Mouse (Mus musculus): ENCODE data around the gene Pdss2. TPM values are rescaled to one million over a fixed set of nuclear protein-coding genes. Genes with fewer than 3 reads are reported as not detected.

Gene Pdss2
- 13.9 and 14.6 TPM in 2 replicates for polyA plus RNA-seq (2015; fragmentation: Nextera tagmentation; extraction: Ambion mirVana)

GRCm38 (mm10) chr10:43220910-43221625 lies at the start of gene Pdss2:
Pdss2 (plus strand) TSS chr10:43221486.
- Histone ChIP-seq H3K9me3 (replicated peaks; ENCODE audit: control insufficient read depth, low read length) (no peaks in the 10 kb centered on the region), H3K36me3 (ENCODE audit: control insufficient read depth, insufficient read depth) (no peaks in the 10 kb centered on the region), H3K27me3 (ENCODE audit: control insufficient read depth, insufficient read depth, low read length) (no peaks in the 10 kb centered on the region), H3K9ac (ENCODE audit: low read length) (peak within 1 kb of the TSS; percentile 97), H3K4me1 (ENCODE audit: control insufficient read depth, insufficient read depth, low read length) (peaks cover 8% of the 10 kb centered on the region), H3K27ac (ENCODE audit: low read length) (peak within 1 kb of the TSS; percentile 93), H3K4me3 (ENCODE audit: low read length) (peak within 1 kb of the TSS; percentile 95), H3K4me2 (ENCODE audit: low read depth, low read length) (peak within 1 kb of the TSS; percentile 97)
- under 1% methylated on average over 50 of the region's 50 CpGs for WGBS
- ATAC-seq (replicated peaks; ENCODE audit: extremely low read depth, insufficient read depth, low FRiP score), result peak; percentile 98

GRCm38 (mm10) chr10:43172066-43172465 lies 49.2 kb upstream of the Pdss2 start:
- ATAC-seq (replicated peaks; ENCODE audit: extremely low read depth, insufficient read depth, low FRiP score), result no peak
- H3K4me3 ChIP-seq (ENCODE audit: low read length), result peak overlapping the region; percentile 88
- H3K4me1 ChIP-seq (ENCODE audit: control insufficient read depth, insufficient read depth, low read length), result peaks cover 11% of the 10 kb centered on the region
- WGBS, result 19% methylated on average over 7 of the region's 7 CpGs
- H3K27ac ChIP-seq (ENCODE audit: low read length), result no peak overlapping the region
- H3K9me3 ChIP-seq (replicated peaks; ENCODE audit: control insufficient read depth, low read length), result no peaks in the 10 kb centered on the region
- H3K4me2 ChIP-seq (ENCODE audit: low read depth, low read length), result peak overlapping the region; percentile 81
- H3K27me3 ChIP-seq (ENCODE audit: control insufficient read depth, insufficient read depth, low read length), result peaks cover 7% of the 10 kb centered on the region
- no peaks in the 10 kb centered on the region for H3K36me3 ChIP-seq (ENCODE audit: control insufficient read depth, insufficient read depth)
- peak overlapping the region; percentile 81; the same call in 1 of the 2 replicates for H3K9ac ChIP-seq (ENCODE audit: low read length)

- H3K36me3 ChIP-seq (ENCODE audit: control insufficient read depth, insufficient read depth), result no peaks in the 10 kb centered on the region
- H3K27me3 ChIP-seq (ENCODE audit: control insufficient read depth, insufficient read depth, low read length), result peaks cover 9% of the 10 kb centered on the region
- H3K27ac ChIP-seq (ENCODE audit: low read length), result no peak overlapping the region
- peak overlapping the region; percentile 81 for H3K4me2 ChIP-seq (ENCODE audit: low read depth, low read length)
- 12% methylated on average over 8 of the region's 8 CpGs for WGBS
- peak overlapping the region; percentile 81 for H3K9ac ChIP-seq (ENCODE audit: low read length)
- peak overlapping the region; percentile 88 for H3K4me3 ChIP-seq (ENCODE audit: low read length)
- ATAC-seq (replicated peaks; ENCODE audit: extremely low read depth, insufficient read depth, low FRiP score), result no peak
- H3K4me1 ChIP-seq (ENCODE audit: control insufficient read depth, insufficient read depth, low read length), result peaks cover 11% of the 10 kb centered on the region
- no peaks in the 10 kb centered on the region for H3K9me3 ChIP-seq (replicated peaks; ENCODE audit: control insufficient read depth, low read length)
Observed at GRCm38 (mm10) chr10:43172554-43172953, 48.7 kb upstream of the Pdss2 start.

GRCm38 (mm10) chr10:43173141-43173827 lies 48.0 kb upstream of the Pdss2 start:
- Histone ChIP-seq H3K4me2 (ENCODE audit: low read depth, low read length) (peak overlapping the region; percentile 81), H3K27ac (ENCODE audit: low read length) (peak overlapping the region; percentile 75), H3K4me3 (ENCODE audit: low read length) (peak overlapping the region; percentile 88), H3K9me3 (replicated peaks; ENCODE audit: control insufficient read depth, low read length) (no peaks in the 10 kb centered on the region), H3K4me1 (ENCODE audit: control insufficient read depth, insufficient read depth, low read length) (peaks cover 11% of the 10 kb centered on the region), H3K9ac (ENCODE audit: low read length) (peak overlapping the region; percentile 81), H3K36me3 (ENCODE audit: control insufficient read depth, insufficient read depth) (no peaks in the 10 kb centered on the region), H3K27me3 (ENCODE audit: control insufficient read depth, insufficient read depth, low read length) (peaks cover 9% of the 10 kb centered on the region)
- under 1% methylated on average over 53 of the region's 53 CpGs for WGBS
- ATAC-seq (replicated peaks; ENCODE audit: extremely low read depth, insufficient read depth, low FRiP score), result peak; percentile 26; the same call in 1 of the 2 replicates

GRCm38 (mm10) chr10:43173828-43174325 lies 47.4 kb upstream of the Pdss2 start:
- under 1% methylated on average over 31 of the region's 38 CpGs for WGBS
- Histone ChIP-seq H3K27ac (ENCODE audit: low read length) (peak overlapping the region; percentile 75), H3K4me1 (ENCODE audit: control insufficient read depth, insufficient read depth, low read length) (peaks cover 11% of the 10 kb centered on the region), H3K4me2 (ENCODE audit: low read depth, low read length) (peak overlapping the region; percentile 81), H3K9ac (ENCODE audit: low read length) (peak overlapping the region; percentile 81), H3K27me3 (ENCODE audit: control insufficient read depth, insufficient read depth, low read length) (peaks cover 9% of the 10 kb centered on the region), H3K4me3 (ENCODE audit: low read length) (peak overlapping the region; percentile 88), H3K9me3 (replicated peaks; ENCODE audit: control insufficient read depth, low read length) (no peaks in the 10 kb centered on the region), H3K36me3 (ENCODE audit: control insufficient read depth, insufficient read depth) (no peaks in the 10 kb centered on the region)
- peak; percentile 33; the same call in 1 of the 2 replicates for ATAC-seq (replicated peaks; ENCODE audit: extremely low read depth, insufficient read depth, low FRiP score)

GRCm38 (mm10) chr10:43174326-43175155 lies 46.7 kb upstream of the Pdss2 start, which contains the start of the genes Sobp and 9030612E09Rik:
Sobp (minus strand) TSS chr10:43174530.
9030612E09Rik (plus strand) TSS chr10:43174704.
- Histone ChIP-seq H3K9me3 (replicated peaks; ENCODE audit: control insufficient read depth, low read length) (no peaks in the 10 kb centered on the region), H3K4me3 (ENCODE audit: low read length) (peak within 1 kb of the TSS; percentile 88), H3K4me1 (ENCODE audit: control insufficient read depth, insufficient read depth, low read length) (peaks cover 11% of the 10 kb centered on the region), H3K27me3 (ENCODE audit: control insufficient read depth, insufficient read depth, low read length) (peaks cover 9% of the 10 kb centered on the region), H3K4me2 (ENCODE audit: low read depth, low read length) (peak within 1 kb of the TSS; percentile 81), H3K36me3 (ENCODE audit: control insufficient read depth, insufficient read depth) (no peaks in the 10 kb centered on the region), H3K27ac (ENCODE audit: low read length) (peak within 1 kb of the TSS; percentile 75), H3K9ac (ENCODE audit: low read length) (peak within 1 kb of the TSS; percentile 81)
- WGBS, result under 1% methylated on average over 86 of the region's 91 CpGs
- peak; percentile 86 for ATAC-seq (replicated peaks; ENCODE audit: extremely low read depth, insufficient read depth, low FRiP score)

GRCm38 (mm10) chr10:43175156-43175601 lies 46.1 kb upstream of the Pdss2 start:
- no peak for ATAC-seq (replicated peaks; ENCODE audit: extremely low read depth, insufficient read depth, low FRiP score)
- 4% methylated on average over 18 of the region's 18 CpGs for WGBS
- peaks cover 9% of the 10 kb centered on the region for H3K27me3 ChIP-seq (ENCODE audit: control insufficient read depth, insufficient read depth, low read length)

GRCm38 (mm10) chr10:43180313-43180912 lies 40.9 kb upstream of the Pdss2 start:
- Histone ChIP-seq H3K9ac (ENCODE audit: low read length) (no peak overlapping the region), H3K4me3 (ENCODE audit: low read length) (no peak overlapping the region), H3K9me3 (replicated peaks; ENCODE audit: control insufficient read depth, low read length) (no peaks in the 10 kb centered on the region), H3K27ac (ENCODE audit: low read length) (no peak overlapping the region; the same call in 1 of the 2 replicates), H3K36me3 (ENCODE audit: control insufficient read depth, insufficient read depth) (no peaks in the 10 kb centered on the region), H3K27me3 (ENCODE audit: control insufficient read depth, insufficient read depth, low read length) (peaks cover 5% of the 10 kb centered on the region), H3K4me2 (ENCODE audit: low read depth, low read length) (peak overlapping the region; percentile 20), H3K4me1 (ENCODE audit: control insufficient read depth, insufficient read depth, low read length) (peaks cover 8% of the 10 kb centered on the region; the same call in 1 of the 2 replicates)
- ATAC-seq (replicated peaks; ENCODE audit: extremely low read depth, insufficient read depth, low FRiP score), result no peak
- 34% methylated on average over 5 of the region's 5 CpGs for WGBS

More at GRCm38 (mm10) chr10:43175156-43175601, 46.1 kb upstream of the Pdss2 start:
- H3K4me2 ChIP-seq (ENCODE audit: low read depth, low read length), result peak overlapping the region; percentile 81
- no peak overlapping the region for H3K27ac ChIP-seq (ENCODE audit: low read length)
- H3K36me3 ChIP-seq (ENCODE audit: control insufficient read depth, insufficient read depth), result no peaks in the 10 kb centered on the region
- H3K4me1 ChIP-seq (ENCODE audit: control insufficient read depth, insufficient read depth, low read length), result peaks cover 11% of the 10 kb centered on the region
- H3K9me3 ChIP-seq (replicated peaks; ENCODE audit: control insufficient read depth, low read length), result no peaks in the 10 kb centered on the region
- peak overlapping the region; percentile 88 for H3K4me3 ChIP-seq (ENCODE audit: low read length)
- peak overlapping the region; percentile 81 for H3K9ac ChIP-seq (ENCODE audit: low read length)
